Mouse (Mus musculus) kidney, adult 2 months (tissue): ENCODE results near the gene Msantd2. TPM values are rescaled to one million over a fixed set of nuclear protein-coding genes. Genes with fewer than 3 reads are reported as not detected.

Experiments
- DNase-seq: peaks from one replicate; pipeline ENCODE4 v3.0.0; 2021
- H3K27ac ChIP-seq: fragments of 200-500 bp; 2 replicates; pipeline ENCODE4 v1.5.1; 2012; ENCODE audit warnings: low read depth, low read length, control low read depth, inconsistent platforms; ENCODE audit not compliant: insufficient read depth
- H3K27me3 ChIP-seq: fragments of 200-500 bp; replicated peaks from 2 replicates; pipeline ENCODE4 v1.6.1; 2012; ENCODE audit warnings: mild to moderate bottlenecking, moderate library complexity, low read length, inconsistent platforms; ENCODE audit not compliant: control insufficient read depth, insufficient read depth
- H3K36me3 ChIP-seq: fragments of 200-500 bp; 2 replicates; pipeline ENCODE4 v1.6.1; 2012; ENCODE audit warnings: mild to moderate bottlenecking, moderate library complexity, low read length, inconsistent platforms; ENCODE audit not compliant: control insufficient read depth, insufficient read depth
- H3K4me1 ChIP-seq: fragments of 200-500 bp; 2 replicates; pipeline ENCODE4 v1.6.1; 2011; ENCODE audit warnings: low read length; ENCODE audit not compliant: control insufficient read depth, insufficient read depth
- H3K4me3 ChIP-seq: fragments of 200-500 bp; 2 replicates; pipeline ENCODE4 v1.5.1; 2011; ENCODE audit warnings: mild to moderate bottlenecking, low read depth, low read length, control low read depth; ENCODE audit not compliant: insufficient read depth
- CTCF ChIP-seq: fragments of 200-500 bp; conservative IDR thresholded peaks from 2 replicates; pipeline ENCODE4 v1.5.1; 2011; ENCODE audit warnings: low read depth, mild to moderate bottlenecking, control low read depth, low read length, moderate library complexity, mixed read lengths; ENCODE audit not compliant: insufficient read depth, insufficient read length
- POLR2A ChIP-seq: fragments of 200-500 bp; IDR thresholded peaks from one replicate; pipeline ENCODE4 v1.6.1; 2011; ENCODE audit warnings: low read depth, low read length, control low read depth
- WGBS: fragments of 180-500 bp; shearing (Covaris S2); methylation state at CpG from one replicate; pipeline ENCODE4 v1.1.7; 2018; 5-methylcytosine and 5-hydroxymethylcytosine counted together
- polyA plus RNA-seq: library from polyadenylated mRNA; depleted of rRNA; stranded (reverse); fragments of >200 nt; gene quantifications from 2 replicates; pipeline ENCODE4 v1.2.3, GENCODE M21; 2012

Gene Msantd2
- polyA plus RNA-seq, 1 experiment = 12.1 TPM

DNA sequence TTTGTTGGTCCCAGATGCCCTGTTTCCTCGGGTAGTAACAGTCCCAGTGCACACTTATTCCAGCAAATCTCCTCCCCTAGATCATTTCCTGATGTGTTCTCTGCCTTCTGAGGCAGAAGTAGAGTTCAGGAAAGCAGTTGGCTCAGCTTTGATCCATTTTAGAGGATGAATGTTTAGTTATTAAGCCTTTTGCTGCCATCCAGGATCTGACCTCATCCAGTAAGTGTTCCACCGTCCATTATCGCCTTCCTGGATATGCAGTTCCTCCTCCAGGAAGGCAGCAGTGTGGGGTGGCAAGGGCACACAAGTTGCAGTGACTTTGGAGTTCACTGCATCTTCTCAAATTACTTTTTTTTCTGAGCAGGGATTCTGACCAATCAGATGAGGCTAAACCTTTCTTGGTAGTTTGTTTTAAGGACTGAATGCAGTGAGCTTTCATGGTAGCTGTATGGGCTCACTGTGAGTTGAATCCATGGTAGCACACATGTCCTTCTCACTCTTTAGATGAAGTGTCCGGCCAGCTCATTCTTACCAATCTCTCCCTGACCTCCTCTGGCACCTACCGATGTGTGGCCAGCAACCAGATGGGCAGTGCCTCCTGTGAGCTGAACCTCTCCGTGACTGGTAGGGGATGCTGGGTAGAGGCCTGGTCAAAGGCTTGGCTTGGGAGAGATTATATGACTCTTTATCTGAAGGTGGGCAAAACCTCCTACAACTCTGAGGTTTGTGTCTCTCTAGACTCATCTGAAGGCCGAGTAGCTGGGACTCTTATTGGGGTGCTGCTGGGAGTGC lies 52.9 kb downstream of the Msantd2 start:
- Histone ChIP-seq H3K27ac (peak overlapping the region; percentile 29; the same call in 1 of the 2 replicates), H3K27me3 (no peaks in the 10 kb centered on the region), H3K36me3 (no peaks in the 10 kb centered on the region), H3K4me1 (peaks cover 8% of the 10 kb centered on the region; the same call in 1 of the 2 replicates), H3K4me3 (no peak overlapping the region)
- DNase-seq = peak; percentile 29
- 66% methylated on average over 7 of the region's 7 CpGs for WGBS
- TF ChIP-seq POLR2A (no peak), CTCF (no peak)

DNA sequence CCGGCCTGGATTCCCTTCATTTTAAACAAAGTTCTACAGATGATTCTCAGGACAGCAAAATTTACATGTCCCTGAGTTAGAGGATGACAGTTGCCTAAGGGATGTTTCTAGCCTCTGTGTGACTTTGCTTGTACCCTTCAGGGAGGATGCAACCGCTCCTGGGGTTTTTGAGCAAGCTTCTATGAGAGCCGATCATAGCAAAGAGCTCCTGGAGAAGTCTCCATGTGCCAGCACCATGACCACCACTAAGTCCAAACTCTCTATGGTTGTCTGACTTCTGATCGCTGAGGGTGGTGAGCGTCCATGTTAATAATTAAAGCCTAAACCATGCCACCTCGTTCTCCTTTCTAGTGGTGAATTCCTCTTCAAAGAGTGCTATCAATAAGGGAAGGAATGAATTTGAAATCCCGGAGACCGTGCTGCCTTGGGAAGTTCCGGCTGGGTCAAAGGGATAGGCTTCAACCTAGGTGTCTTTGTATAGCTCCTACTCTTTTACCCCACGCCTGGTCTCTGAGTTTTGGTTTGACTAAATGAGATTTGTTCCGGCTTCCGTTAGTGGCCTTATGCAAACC lies 54.8 kb downstream of the Msantd2 start:
- TF ChIP-seq CTCF = no peak
- Histone ChIP-seq H3K4me1 (peaks cover 8% of the 10 kb centered on the region; the same call in 1 of the 2 replicates), H3K27ac (peak overlapping the region; percentile 56), H3K27me3 (no peaks in the 10 kb centered on the region), H3K4me3 (peak overlapping the region; percentile 35), H3K36me3 (no peaks in the 10 kb centered on the region)
- DNase-seq = peak; percentile 60
- 30% methylated on average over 12 of the region's 12 CpGs for WGBS

DNA sequence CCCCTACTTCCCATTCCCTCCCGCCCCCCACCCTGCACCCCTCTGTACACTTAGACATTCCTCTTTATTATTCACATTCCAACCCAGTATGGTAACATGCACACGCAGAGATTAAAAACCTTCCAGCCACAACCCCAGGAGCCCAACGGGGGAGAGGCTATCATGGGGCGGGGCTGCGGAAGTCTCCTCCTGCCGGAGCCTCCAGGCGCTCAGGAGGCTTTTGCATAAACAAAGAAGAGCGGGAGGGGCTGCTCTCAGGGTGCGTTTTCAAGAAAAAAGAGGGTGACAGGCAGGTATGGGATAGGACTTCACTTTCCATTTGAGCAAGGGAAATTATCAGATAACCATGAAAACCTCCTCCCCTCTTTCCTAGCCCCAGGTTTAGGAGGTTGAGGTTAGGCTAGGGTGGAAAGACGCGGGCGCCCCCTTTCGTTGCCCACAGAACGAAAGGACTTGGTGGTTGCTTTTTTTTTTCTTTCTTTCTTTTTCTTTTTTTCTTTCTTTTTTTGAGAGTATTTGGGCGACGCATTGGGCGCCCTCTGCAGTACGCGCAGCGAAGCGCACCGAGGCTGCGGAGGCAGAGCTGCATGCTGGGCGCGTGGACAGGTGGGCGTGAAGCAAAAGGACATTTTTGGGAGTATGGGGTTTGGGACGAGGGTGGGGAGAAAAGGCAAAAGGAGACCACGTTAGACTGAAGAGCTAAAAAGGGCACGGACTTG lies 55.5 kb downstream of the Msantd2 start:
- DNase-seq = peak; percentile 79
- 5% methylated on average over 29 of the region's 29 CpGs for WGBS
- Histone ChIP-seq H3K4me3 (peak overlapping the region; percentile 35), H3K36me3 (no peaks in the 10 kb centered on the region), H3K27me3 (no peaks in the 10 kb centered on the region), H3K4me1 (peaks cover 8% of the 10 kb centered on the region; the same call in 1 of the 2 replicates), H3K27ac (no peak overlapping the region; the same call in 1 of the 2 replicates)
- TF ChIP-seq POLR2A = no peak
- TF ChIP-seq CTCF = peak; percentile 71

DNA sequence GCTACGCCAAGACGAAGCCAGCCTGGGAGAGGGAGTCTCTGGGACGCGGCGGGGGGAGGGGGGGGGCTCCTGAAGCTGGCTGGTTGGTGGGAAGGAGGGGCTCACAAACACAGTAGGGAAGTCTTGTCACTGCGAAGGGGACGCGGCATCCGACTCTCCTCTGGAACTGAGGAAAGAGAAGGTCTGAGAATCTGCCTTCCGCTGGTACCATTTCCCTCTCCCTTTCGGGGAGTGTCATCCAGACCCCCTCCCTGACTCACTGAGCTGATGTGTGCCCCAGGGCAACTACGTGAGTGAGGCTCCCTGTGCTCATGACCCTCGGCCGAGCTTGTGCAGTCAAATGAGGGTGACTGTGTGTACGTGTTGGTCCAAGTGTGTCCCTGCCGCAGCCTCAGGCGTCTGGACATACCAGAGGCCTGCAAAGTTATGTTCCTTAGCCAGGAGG lies 56.1 kb downstream of the Msantd2 start:
- DNase-seq = peak; percentile 32
- Histone ChIP-seq H3K4me1 (peaks cover 8% of the 10 kb centered on the region; the same call in 1 of the 2 replicates), H3K27ac (no peak overlapping the region), H3K36me3 (no peaks in the 10 kb centered on the region), H3K4me3 (peak overlapping the region; percentile 35; the same call in 1 of the 2 replicates), H3K27me3 (no peaks in the 10 kb centered on the region)
- 29% methylated on average over 17 of the region's 17 CpGs for WGBS
- TF ChIP-seq POLR2A (no peak), CTCF (no peak)

DNA sequence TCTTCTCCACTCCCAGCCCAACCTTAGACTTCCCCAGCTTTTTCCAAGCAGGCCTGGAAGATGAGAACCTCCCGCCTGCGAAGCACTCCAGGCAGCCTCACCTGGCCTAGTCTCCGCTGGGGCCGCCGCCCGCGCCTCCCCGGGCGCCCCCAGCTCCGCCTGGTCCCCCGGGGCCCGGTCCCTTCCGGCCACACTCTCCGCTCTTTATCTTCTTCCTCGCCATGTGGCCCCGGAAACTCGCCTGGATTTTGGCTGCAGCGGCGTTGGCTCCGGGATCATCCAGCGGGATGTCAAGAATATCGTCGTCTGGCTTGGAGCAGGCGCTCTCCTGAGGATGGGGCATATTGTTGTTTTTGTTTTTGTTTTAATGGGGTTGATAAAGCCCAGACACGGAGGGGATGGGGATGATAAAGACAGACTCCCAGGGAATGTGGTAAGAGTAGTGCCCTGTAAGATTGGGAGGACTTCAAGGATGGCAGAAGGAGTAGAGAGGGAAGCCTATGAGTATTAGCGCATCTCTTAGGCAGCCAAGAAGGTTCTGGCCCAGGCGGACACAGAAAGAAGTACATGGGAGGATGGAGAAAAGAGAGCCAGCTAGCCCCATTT lies 56.8 kb downstream of the Msantd2 start:
- Histone ChIP-seq H3K4me3 (no peak overlapping the region), H3K27me3 (no peaks in the 10 kb centered on the region), H3K36me3 (no peaks in the 10 kb centered on the region), H3K27ac (no peak overlapping the region), H3K4me1 (peaks cover 8% of the 10 kb centered on the region; the same call in 1 of the 2 replicates)
- no peak for DNase-seq
- TF ChIP-seq POLR2A (no peak), CTCF (no peak)
- WGBS = 56% methylated on average over 27 of the region's 27 CpGs

DNA sequence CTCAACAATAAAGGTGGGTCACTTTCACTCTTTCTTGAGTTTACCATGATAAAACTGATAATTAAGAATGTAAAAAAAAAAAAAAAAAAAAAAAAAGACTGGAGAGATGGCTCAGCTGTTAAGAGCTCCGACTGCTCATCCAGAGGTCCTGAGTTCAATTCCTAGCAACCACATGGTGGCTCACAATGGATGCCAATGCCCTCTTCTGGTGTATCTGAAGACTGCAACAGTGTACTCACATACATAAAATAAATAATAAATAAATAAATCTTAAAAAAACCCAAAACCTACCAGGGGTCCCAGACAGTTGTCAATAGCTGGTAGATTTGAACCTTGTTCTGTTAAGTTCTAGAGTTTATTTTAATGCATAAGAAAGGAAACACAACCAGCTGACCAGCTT lies 57.8 kb downstream of the Msantd2 start:
- 70% methylated on average over 1 of the region's 1 CpGs for WGBS
- peak; percentile 42 for DNase-seq
- peaks cover 8% of the 10 kb centered on the region; the same call in 1 of the 2 replicates for H3K4me1 ChIP-seq
- 0 out of 2 replicates have a peak, but pooled peaks have one; percentile 15 for TF ChIP-seq CTCF
- no peak for TF ChIP-seq POLR2A
- H3K4me3 ChIP-seq = no peak overlapping the region
- no peak overlapping the region for H3K27ac ChIP-seq
- H3K27me3 ChIP-seq = no peaks in the 10 kb centered on the region
- H3K36me3 ChIP-seq = no peaks in the 10 kb centered on the region

DNA sequence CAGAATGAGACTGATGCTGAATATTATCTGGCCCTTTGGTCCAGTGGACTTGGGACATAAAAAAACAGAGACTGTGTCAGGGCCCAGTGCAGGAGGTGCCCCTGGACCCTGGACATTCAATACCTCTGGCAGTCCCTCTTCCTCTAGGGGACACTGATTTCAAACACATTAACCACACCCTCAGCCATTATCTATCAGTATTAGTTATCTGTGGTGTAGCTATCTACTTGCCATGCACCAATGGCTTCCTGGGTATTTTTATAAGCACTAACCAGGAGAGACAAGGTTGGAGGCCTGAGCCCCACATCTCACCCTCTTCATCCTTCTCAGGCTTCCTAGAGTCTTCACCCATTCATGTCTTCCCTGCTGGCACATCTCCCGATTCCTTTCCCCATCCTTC lies 61.3 kb downstream of the Msantd2 start:
- Histone ChIP-seq H3K27ac (no peak overlapping the region), H3K4me1 (no peaks in the 10 kb centered on the region), H3K36me3 (no peaks in the 10 kb centered on the region), H3K4me3 (no peak overlapping the region), H3K27me3 (no peaks in the 10 kb centered on the region)
- no peak for TF ChIP-seq CTCF
- DNase-seq = no peak
- WGBS = 80% methylated on average over 1 of the region's 1 CpGs
